Mouse (Mus musculus): ENCODE measurements around the gene 2310057J18Rik.
"Not testable (repeated sequence)": the region's sequence is repeated elsewhere in the genome, so short reads cannot be mapped to it uniquely, and the experiment has no call there.

Gene 2310057J18Rik

GRCm38 (mm10) chr10:28986203-28986602 is at the start of gene 2310057J18Rik:
Gene 2310057J18Rik (minus strand): TSS chr10:28986303.
- in situ Hi-C loops (cut with MboI, MseI) = no loop called here

- in situ Hi-C loops (cut with MboI, MseI) = not testable (repeated sequence)
Measured at GRCm38 (mm10) chr10:29029960-29030359, 43.9 kb upstream of the 2310057J18Rik start.

- in situ Hi-C loops (cut with MboI, MseI) = no loop called here
Measured at GRCm38 (mm10) chr10:29019496-29020270, 33.6 kb upstream of the 2310057J18Rik start.

GRCm38 (mm10) chr10:28997776-28998175 is 11.7 kb upstream of the 2310057J18Rik start:
- in situ Hi-C loops (cut with MboI, MseI) = no loop called here

GRCm38 (mm10) chr10:28988990-28989389 is 2.9 kb upstream of the 2310057J18Rik start:
- in situ Hi-C loops (cut with MboI, MseI) = no loop called here

GRCm38 (mm10) chr10:28968189-28968588 is 17.9 kb downstream of the 2310057J18Rik start:
- in situ Hi-C loops (cut with MboI, MseI) = no loop called here

GRCm38 (mm10) chr10:28955138-28955537 is 31.0 kb downstream of the 2310057J18Rik start:
- in situ Hi-C loops (cut with MboI, MseI) = loop anchor here in 1 of 2 experiments (10.0 kb wide), 1 partner anchor 1790 kb away; no protein-coding TSS in a partner anchor

GRCm38 (mm10) chr10:28954515-28954914 is 31.6 kb downstream of the 2310057J18Rik start:
- in situ Hi-C loops (cut with MboI, MseI) = loop anchor here in 1 of 2 experiments (10.0 kb wide), 1 partner anchor 1790 kb away; no protein-coding TSS in a partner anchor
